Mouse (Mus musculus): ENCODE measurements around the gene Il2.

- TF ChIP-seq CTCF (IDR thresholded peaks at IDR 0.05; ENCODE audit: low read depth): no peak
- no peak for TF ChIP-seq EP300 (optimal IDR thresholded peaks at IDR 0.05)
Observed at GRCm38 (mm10) chr3:37141827-37142226, 16.1 kb upstream of the Il2 start.

All from stomach, postnatal 0 days (tissue).